Mouse (Mus musculus) bone marrow, adult 2 months (tissue): ENCODE results near the gene Prodh2.

Experiments
- CTCF ChIP-seq: fragments of 200-500 bp; IDR thresholded peaks from 2 replicates; pipeline ENCODE4 v1.5.1; 2011; ENCODE audit warnings: low read length, control low read depth; ENCODE audit not compliant: control insufficient read depth, insufficient read depth
- POLR2A ChIP-seq: fragments of 200-500 bp; IDR thresholded peaks from 2 replicates; pipeline ENCODE4 v1.6.1; 2011; ENCODE audit warnings: low read depth, mild to moderate bottlenecking, control low read depth, low read length, borderline replicate concordance; ENCODE audit not compliant: control insufficient read depth

DNA sequence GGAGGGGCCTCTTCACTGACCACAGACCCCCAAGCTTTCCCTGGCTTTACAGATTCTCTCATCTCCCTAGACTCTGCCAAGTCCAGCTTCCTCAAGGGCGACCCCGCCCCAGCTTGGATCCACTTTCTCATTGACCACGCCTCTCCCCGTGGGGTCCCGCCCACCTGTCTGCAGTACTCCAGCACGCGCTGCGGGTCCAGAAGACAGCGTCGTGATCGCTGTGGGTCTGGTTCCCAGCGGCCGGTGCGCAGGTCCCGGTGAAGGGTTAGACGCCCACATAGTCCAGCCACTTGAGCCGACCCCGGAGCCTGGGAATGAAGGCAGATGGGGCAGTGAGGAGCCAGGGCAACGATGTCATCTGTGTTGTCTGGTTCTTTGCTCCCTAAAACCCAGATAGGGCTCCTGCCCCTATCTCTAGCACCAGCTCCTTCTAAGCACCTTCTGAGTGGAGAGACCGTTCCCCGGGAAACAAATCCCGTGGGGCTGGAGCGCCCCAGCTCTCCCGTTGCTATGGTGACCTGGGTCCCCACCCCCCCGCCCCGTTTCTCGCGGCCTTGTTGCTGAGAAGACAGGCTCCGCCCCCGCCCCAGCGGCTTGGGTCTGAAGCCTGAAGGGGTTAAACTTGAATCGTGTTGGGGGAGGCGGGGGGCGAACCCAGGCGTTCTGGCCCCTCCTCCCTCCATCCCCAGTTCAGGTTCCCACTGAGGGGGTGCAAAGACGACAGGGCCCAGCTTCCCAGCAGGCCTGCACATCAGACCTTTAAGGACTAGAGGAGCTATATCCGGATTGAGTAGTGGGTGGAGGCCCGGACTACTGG, 49.1 kb upstream of the Prodh2 start:
- TF ChIP-seq CTCF (no peak), POLR2A (no peak)
